Mouse (Mus musculus) forebrain, embryonic 10.5 days (tissue): Measurements from ENCODE around the gene Hpd. TPM values are rescaled to one million over a fixed set of nuclear protein-coding genes. Genes with fewer than 3 reads are reported as not detected.
"Not testable (repeated sequence)": the region's sequence is repeated elsewhere in the genome, so short reads cannot be mapped to it uniquely, and the experiment has no call there.

Experiments used
- DNase-seq: peaks from one replicate; pipeline ENCODE4 v3.0.0-alpha.2; 2017; ENCODE audit warnings: low spot score; ENCODE audit errors: extremely low spot score
- H3K27ac ChIP-seq: fragments of 300-500 bp; sonication (generic); 2 replicates; pipeline ENCODE4 v1.5.1; 2016; ENCODE audit warnings: mild to moderate bottlenecking
- H3K27me3 ChIP-seq: fragments of 300-500 bp; sonication (generic); 2 replicates; pipeline ENCODE4 v1.6.1; 2016; ENCODE audit warnings: mild to moderate bottlenecking; ENCODE audit not compliant: poor library complexity, severe bottlenecking
- H3K36me3 ChIP-seq: fragments of 300-500 bp; sonication (generic); replicated peaks from 2 replicates; pipeline ENCODE4 v1.6.1; 2016; ENCODE audit warnings: mild to moderate bottlenecking, moderate library complexity
- H3K4me1 ChIP-seq: fragments of 300-500 bp; sonication (generic); 2 replicates; pipeline ENCODE4 v1.6.1; 2016
- H3K4me3 ChIP-seq: fragments of 300-500 bp; sonication (generic); 2 replicates; pipeline ENCODE4 v1.5.1; 2016; ENCODE audit warnings: mild to moderate bottlenecking, moderate library complexity
- H3K9me3 ChIP-seq: fragments of 300-500 bp; sonication (generic); 2 replicates; pipeline ENCODE4 v1.6.1; 2016; ENCODE audit warnings: mild to moderate bottlenecking, moderate library complexity
- WGBS: fragments of 180-500 bp; shearing (Covaris S2); methylation state at CpG from one replicate; pipeline ENCODE4 v1.1.7; 2016; 5-methylcytosine and 5-hydroxymethylcytosine counted together
- polyA plus RNA-seq: library from polyadenylated mRNA; unstranded; fragments of >200 nt; fragmentation: Nextera tagmentation; extraction: Ambion mirVana; gene quantifications from 2 replicates; pipeline ENCODE4 v1.2.1, GENCODE M21; 2016

Hpd gene
- 0.31 TPM in 1 of 2 replicates, not detected in the other for polyA plus RNA-seq

DNA sequence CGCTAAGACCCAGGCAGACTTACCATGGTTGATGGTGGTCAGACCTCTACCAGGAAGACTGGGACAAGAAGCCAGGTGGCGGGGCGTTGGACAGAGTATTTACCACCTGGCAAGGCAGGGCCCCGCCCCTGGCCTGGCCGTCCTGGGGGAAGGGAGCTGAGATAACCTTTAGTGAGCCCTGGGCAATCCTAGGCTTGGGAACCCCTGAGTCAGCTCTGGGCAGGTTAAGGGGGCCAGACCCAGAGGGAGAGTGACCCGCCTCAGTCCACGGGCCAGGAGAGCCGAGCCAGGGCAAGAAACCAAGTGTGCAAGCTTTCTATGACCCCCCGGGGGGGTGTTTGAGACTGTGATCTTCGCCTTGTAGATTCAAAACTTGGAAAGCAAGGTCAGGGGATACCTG is at the start of gene Hpd:
TSS of gene Hpd (minus strand) at position 77 of the 400 bp plus-strand sequence.
- H3K4me3 ChIP-seq, result no peak within 1 kb of the TSS
- H3K4me1 ChIP-seq, result no peaks in the 10 kb centered on the region
- H3K36me3 ChIP-seq, result no peaks in the 10 kb centered on the region
- no peak within 1 kb of the TSS for H3K27ac ChIP-seq
- WGBS, result 89% methylated on average over 10 of the region's 10 CpGs
- H3K9me3 ChIP-seq, result peaks cover 4% of the 10 kb centered on the region; the same call in 1 of the 2 replicates
- DNase-seq, result no peak
- no peaks in the 10 kb centered on the region for H3K27me3 ChIP-seq

DNA sequence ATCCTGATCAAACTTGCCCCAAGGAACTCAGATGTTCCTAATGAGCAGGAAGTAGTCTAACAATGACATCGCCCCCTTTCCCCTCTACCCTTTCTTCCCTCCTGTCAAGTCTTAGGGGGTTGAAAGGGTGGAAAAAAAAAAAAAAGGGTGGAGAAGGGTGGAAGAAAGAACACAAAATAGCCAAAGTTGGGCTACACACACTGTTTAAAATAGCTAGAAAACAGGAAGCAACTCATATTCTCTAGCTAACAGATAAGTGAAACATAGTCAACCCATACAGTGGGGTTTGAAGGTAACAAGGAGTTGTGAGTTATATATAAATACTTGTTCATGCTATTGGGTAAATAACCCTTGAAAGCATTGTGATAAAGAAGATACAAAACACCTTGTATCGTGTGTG is 49.7 kb upstream of the Hpd start:
- 97% methylated on average over 2 of the region's 2 CpGs for WGBS
- no peak for DNase-seq
- Histone ChIP-seq H3K27me3 (no peaks in the 10 kb centered on the region), H3K36me3 (peaks cover 46% of the 10 kb centered on the region), H3K9me3 (no peaks in the 10 kb centered on the region), H3K4me1 (peaks cover 18% of the 10 kb centered on the region), H3K4me3 (no peak overlapping the region), H3K27ac (no peak overlapping the region)

DNA sequence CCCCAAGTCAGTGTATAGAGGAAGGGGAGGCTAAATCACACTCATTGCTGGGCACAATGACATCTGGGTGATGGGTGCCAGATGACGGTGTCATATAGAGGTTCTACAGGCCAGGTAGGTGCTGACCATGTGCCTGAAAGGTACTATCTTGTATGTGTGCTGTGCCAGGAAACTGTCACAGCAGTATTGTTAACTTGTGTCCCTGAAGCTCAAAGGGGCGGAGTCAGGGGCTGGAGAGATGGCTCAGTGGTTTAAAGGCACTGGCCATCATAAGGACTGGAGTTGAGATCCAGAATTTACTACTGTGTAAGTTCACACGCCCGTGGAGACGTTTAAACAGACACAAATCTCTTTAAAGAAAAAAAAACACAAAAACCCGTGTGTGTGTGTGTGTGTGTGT is 46.8 kb upstream of the Hpd start:
- Histone ChIP-seq H3K4me1 (peaks cover 11% of the 10 kb centered on the region), H3K4me3 (peak overlapping the region; percentile 79; the same call in 1 of the 2 replicates), H3K27ac (no peak overlapping the region), H3K27me3 (no peaks in the 10 kb centered on the region), H3K9me3 (no peaks in the 10 kb centered on the region), H3K36me3 (peaks cover 24% of the 10 kb centered on the region)
- 90% methylated on average over 6 of the region's 6 CpGs for WGBS
- DNase-seq, result no peak

DNA sequence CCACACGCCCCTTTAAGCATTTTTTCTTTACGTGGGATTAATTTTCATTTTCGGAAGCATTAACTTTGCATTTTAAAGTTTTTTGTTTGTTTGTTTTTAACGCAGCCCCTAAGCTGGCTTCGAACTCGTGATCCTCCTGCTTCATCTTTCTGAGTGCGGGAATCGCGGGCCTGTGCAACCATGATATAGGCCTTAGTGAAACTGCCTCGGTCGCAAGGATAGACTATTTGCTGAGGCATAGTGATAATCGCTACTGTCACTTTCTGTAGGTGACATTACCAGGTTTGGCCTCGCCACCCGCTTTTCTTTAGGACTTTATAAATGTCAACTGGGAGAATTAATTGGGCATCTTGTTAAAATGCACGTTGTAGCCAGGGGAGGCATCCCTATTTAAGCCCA is 46.0 kb upstream of the Hpd start:
- 8% methylated on average over 15 of the region's 15 CpGs for WGBS
- H3K4me1 ChIP-seq, result peaks cover 11% of the 10 kb centered on the region
- H3K4me3 ChIP-seq, result peak overlapping the region; percentile 79

DNA sequence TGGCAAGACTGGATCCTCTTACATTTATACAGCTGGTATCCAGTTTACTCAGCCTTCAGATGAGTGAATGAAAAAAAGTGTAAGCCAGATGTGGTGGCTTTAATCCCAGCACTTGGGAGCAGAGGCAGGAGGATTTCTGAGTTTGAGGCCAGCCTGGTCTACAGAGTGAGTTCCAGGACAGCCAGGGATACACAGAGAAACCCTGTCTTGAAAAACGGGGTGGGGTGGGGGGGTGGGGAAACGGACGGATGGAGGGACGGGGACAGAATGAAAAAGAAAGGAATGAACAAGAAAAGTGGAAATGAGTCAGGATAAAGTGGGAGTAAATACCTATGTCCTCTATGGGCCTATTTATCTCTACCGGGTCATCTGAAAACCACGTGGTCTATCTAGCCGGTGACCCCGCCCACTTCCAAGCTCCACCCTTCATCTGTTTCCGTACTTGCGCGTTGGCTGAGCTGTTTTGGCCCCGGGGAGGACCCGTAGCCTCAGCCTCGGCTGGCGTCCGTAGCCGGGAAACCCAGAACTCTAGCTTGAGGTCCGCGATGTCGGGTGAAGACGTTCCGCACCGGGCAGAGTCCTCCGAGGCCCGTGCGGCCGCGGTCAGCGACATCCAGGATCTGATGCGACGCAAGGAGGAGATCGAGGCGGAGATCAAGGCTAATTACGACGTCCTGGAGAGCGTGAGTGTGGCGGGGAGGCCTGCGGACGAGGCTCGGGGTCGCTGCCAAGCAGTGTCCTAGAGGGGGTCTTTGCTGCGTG is 45.4 kb upstream of the Hpd start:
- Histone ChIP-seq H3K9me3 (no peaks in the 10 kb centered on the region), H3K36me3 (peaks cover 19% of the 10 kb centered on the region), H3K4me1 (peaks cover 11% of the 10 kb centered on the region), H3K4me3 (peak overlapping the region; percentile 79), H3K27me3 (no peaks in the 10 kb centered on the region), H3K27ac (peak overlapping the region; percentile 89)
- 3% methylated on average over 42 of the region's 42 CpGs for WGBS
- peak; percentile 90 for DNase-seq

More for the DNA sequence above, 46.0 kb upstream of the Hpd start:
- H3K27me3 ChIP-seq, result no peaks in the 10 kb centered on the region
- no peak for DNase-seq
- H3K36me3 ChIP-seq, result peaks cover 24% of the 10 kb centered on the region
- H3K9me3 ChIP-seq, result no peaks in the 10 kb centered on the region
- H3K27ac ChIP-seq, result peak overlapping the region; percentile 89

DNA sequence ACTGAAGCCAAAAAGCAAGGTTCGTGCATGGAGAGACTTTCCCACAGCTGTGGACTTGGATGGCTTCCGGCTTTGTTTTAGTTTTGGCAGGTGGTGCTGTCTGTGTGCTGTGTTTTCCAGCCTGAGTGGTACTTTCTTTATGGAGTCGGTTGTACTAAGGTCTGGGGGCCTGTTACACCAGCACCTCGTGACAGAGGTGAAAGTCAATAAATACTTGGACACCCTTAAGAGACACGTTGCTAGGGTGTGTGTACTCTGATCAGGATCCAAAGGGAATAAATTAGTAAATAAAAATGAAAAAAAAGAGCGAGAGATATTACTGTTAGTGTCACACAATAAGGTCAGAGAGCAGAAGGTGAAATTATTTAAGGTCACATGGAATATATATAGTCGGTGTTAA is 44.3 kb upstream of the Hpd start:
- Histone ChIP-seq H3K9me3 (no peaks in the 10 kb centered on the region), H3K36me3 (peaks cover 14% of the 10 kb centered on the region), H3K4me1 (peaks cover 11% of the 10 kb centered on the region), H3K27me3 (no peaks in the 10 kb centered on the region), H3K27ac (no peak overlapping the region), H3K4me3 (no peak overlapping the region)
- DNase-seq, result no peak
- 93% methylated on average over 7 of the region's 7 CpGs for WGBS

DNA sequence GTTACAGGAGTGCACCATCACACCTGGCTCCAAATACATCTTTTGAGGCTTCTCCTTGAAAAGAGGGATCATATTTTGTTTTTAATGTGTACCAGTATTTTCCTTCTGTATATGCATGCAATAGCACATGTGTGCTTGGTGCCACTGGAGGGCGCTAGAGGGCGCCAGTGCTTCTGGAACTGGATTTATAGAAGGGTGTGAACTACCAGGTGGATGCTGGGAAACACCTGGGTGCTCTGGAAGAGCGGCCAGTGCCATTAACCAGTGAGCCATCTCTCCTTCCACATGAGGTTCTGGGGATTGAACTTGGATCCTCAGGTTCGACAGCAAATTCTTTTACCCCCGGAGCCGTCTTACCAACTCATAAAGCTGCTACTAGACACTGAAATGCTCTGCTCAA is 41.3 kb upstream of the Hpd start:
- WGBS, result 56% methylated on average over 6 of the region's 6 CpGs
- not testable (repeated sequence) for H3K4me1 ChIP-seq, H3K36me3 ChIP-seq, H3K9me3 ChIP-seq, H3K27me3 ChIP-seq, H3K4me3 ChIP-seq, H3K27ac ChIP-seq, DNase-seq

DNA sequence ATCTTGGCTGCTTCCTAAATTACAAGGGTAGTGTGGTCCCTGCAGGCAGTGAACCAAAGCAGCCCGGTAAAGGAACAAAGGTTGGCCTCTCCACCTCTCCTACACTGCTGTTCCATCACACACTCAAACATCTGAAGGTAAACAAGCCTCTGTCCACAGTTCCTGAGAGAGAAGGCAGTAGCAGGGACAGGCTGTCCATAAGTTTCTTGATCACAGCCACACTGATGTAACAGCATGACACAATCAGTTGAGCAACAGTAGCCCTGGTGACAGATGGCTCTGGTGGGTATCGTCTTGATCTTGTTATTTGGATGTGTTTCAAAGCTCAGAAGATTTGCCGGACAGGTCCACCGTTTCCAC is 40.5 kb upstream of the Hpd start:
- no peaks in the 10 kb centered on the region for H3K27me3 ChIP-seq
- H3K4me1 ChIP-seq, result no peaks in the 10 kb centered on the region
- 92% methylated on average over 4 of the region's 4 CpGs for WGBS
- no peaks in the 10 kb centered on the region for H3K36me3 ChIP-seq
- H3K27ac ChIP-seq, result no peak overlapping the region
- H3K4me3 ChIP-seq, result no peak overlapping the region
- peaks cover 9% of the 10 kb centered on the region; the same call in 1 of the 2 replicates for H3K9me3 ChIP-seq
- DNase-seq, result no peak

DNA sequence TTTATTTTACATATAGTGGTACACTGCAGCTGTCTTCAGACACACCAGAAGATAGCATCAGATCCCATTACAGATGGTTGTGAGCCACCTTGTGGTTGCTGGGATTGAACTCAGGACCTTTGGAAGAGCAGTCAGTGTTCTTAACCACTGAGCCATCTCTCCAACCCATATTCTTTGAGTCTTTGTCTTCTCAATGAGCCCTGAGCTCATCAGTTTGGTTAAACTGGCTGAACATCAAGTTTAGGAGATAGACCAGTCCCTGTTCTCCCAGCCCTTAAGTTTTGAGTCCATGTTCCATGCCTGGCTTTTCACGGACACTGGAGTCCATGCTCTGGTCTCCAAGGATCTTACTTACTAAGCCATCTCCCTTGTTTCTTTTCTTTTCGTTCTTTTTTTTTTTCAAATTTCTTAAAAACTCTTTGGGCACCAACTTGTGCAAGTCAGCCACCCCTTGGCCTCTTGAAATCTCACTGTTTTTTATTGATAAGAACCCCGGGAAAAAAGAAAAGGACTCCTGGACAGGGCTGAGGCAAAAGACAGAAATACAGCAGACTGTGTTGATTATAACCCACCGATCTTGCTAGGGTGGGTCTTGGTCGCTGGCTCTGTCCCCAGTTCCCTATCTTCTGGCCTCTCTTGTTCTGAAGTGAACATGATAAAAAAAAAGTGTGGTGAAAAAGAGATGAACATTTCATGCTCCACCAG is 40.0 kb upstream of the Hpd start:
- H3K4me1 ChIP-seq, DNase-seq, H3K27me3 ChIP-seq, H3K4me3 ChIP-seq, H3K36me3 ChIP-seq, H3K27ac ChIP-seq, H3K9me3 ChIP-seq: not testable (repeated sequence)
- WGBS, result 81% methylated on average over 4 of the region's 5 CpGs

DNA sequence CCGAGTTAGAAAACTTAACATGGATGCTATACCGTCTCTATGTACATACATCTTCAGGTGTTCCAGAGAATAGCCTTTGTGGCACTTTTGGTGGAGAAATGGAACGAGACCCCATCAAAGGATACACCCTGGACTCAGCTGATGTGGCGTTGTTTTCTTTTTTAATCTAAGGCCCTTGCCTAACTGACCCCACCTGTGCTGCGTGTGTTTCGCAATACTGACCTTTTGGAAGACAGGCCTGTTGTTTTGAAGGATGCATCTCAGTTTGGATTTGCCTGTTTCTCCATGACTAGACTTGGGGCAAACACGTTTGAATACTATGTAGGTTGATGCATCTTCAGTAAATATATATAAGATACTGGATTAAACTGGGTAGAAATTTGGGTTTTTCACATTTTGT is 21.1 kb upstream of the Hpd start:
- H3K27me3 ChIP-seq, H3K27ac ChIP-seq, H3K9me3 ChIP-seq, H3K4me3 ChIP-seq, DNase-seq, H3K36me3 ChIP-seq, H3K4me1 ChIP-seq: not testable (repeated sequence)
- WGBS, result 93% methylated on average over 7 of the region's 7 CpGs

DNA sequence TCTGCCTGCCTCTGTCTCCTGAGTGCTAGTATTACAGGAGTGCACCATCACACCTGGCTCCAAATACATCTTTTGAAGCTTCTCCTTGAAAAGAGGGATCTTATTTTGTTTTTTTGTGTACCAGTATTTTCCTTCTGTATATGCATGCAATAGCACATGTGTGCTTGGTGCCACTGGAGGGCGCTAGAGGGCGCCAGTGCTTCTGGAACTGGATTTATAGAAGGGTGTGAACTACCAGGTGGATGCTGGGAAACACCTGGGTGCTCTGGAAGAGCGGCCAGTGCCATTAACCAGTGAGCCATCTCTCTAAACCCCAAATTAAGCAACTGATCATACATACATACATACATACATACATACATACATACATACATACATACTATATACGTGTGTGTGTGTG is 20.2 kb upstream of the Hpd start:
- not testable (repeated sequence) for H3K9me3 ChIP-seq, H3K27me3 ChIP-seq, H3K4me1 ChIP-seq, H3K4me3 ChIP-seq, H3K27ac ChIP-seq, DNase-seq, H3K36me3 ChIP-seq
- WGBS, result 43% methylated on average over 4 of the region's 4 CpGs

DNA sequence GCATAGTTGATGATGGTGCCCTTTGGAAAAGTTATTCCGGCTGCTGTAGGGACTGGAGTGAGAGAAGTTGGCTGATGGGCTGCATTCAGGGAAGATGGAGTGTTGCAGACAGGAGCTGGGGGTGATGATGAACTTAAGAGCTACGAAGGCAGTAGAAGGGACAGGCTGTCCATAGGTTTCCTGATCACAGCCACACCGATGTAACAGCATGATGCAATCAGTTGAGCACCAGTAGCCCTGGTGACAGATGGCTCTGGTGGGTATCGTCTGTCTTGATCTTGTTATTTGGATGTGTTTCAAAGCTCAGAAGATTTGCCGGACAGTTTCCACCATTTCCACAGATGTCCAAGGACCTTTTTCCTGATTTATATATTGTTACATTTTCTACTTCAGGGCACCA is 19.5 kb upstream of the Hpd start:
- H3K9me3 ChIP-seq, result 0 out of 2 replicates have a peak, but pooled peaks cover 3% of the 10 kb centered on the region
- WGBS, result 92% methylated on average over 5 of the region's 5 CpGs
- DNase-seq, result no peak

DNA sequence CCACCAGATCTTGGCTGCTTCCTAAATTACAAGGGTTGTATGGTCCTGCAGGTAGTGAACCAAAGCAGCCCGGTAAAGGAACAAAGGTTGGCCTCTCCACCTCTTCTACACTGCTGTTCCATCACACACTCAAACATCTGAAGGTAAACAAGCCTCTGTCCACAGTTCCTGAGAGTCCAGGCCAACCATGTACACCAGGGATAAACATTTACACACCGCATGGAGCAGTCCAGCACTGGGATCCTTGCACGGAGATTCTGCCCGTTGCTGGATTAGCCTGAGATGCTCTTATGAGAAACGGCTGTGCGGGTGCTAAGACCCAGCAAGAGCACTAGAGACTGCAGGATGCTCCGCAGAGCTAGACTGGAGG is 19.0 kb upstream of the Hpd start:
- no peaks in the 10 kb centered on the region for H3K27me3 ChIP-seq
- H3K27ac ChIP-seq, result no peak overlapping the region
- no peak overlapping the region for H3K4me3 ChIP-seq
- H3K36me3 ChIP-seq, result no peaks in the 10 kb centered on the region
- 91% methylated on average over 7 of the region's 7 CpGs for WGBS
- DNase-seq, result no peak
- H3K9me3 ChIP-seq, result 0 out of 2 replicates have a peak, but pooled peaks cover 3% of the 10 kb centered on the region
- H3K4me1 ChIP-seq, result no peaks in the 10 kb centered on the region

More for the DNA sequence above, 19.5 kb upstream of the Hpd start:
- H3K27ac ChIP-seq, result no peak overlapping the region
- no peaks in the 10 kb centered on the region for H3K36me3 ChIP-seq
- no peaks in the 10 kb centered on the region for H3K27me3 ChIP-seq
- H3K4me3 ChIP-seq, result no peak overlapping the region
- no peaks in the 10 kb centered on the region for H3K4me1 ChIP-seq
